Mouse (Mus musculus) erythroblast, adult 5-6 weeks (primary cell): Measurements from ENCODE around the gene Ccdc154. TPM values are rescaled to one million over a fixed set of nuclear protein-coding genes. Genes with fewer than 3 reads are reported as not detected.
A peak's percentile ranks its signal among the peaks of the same experiment; 100 is the strongest.

ENCODE experiments used
- ATAC-seq: replicated peaks from 2 replicates; pipeline ENCODE4 v1.8.0; 2016; ENCODE audit warnings: moderate number of reproducible peaks, mild to moderate bottlenecking, moderate TSS enrichment, inconsistent platforms; ENCODE audit not compliant: poor library complexity, low FRiP score, severe bottlenecking
- total RNA-seq, 2 experiments: library from RNA; stranded (forward) in 1 of 2; stranded (reverse) in 1 of 2; fragments of 150-400 nt in 1 of 2; fragments of 200-764, 138-1000 nt in 1 of 2; gene quantifications; 2 replicates each; pipeline versions ENCODE4 v1.2.3 to v1.2.4; 2015 to 2017; ENCODE audit warnings: low replicate concordance in 2 of 2

The Ccdc154 gene
- total RNA-seq, 2 experiments from 2014 or later, result not detected

- ATAC-seq, result no peak
Observed at GRCm38 (mm10) chr17:25183232-25183631, 21.0 kb downstream of the Ccdc154 start.

- ATAC-seq, result peak; percentile 90
Observed at GRCm38 (mm10) chr17:25184129-25184691, 21.9 kb downstream of the Ccdc154 start, which contains the start of gene BC003965. Gene BC003965, plus strand, starts transcription at chr17:25184554.

- peak; percentile 3; the same call in 1 of the 2 replicates for ATAC-seq
Observed at GRCm38 (mm10) chr17:25184961-25185360, 22.7 kb downstream of the Ccdc154 start.

GRCm38 (mm10) chr17:25187784-25188149, 25.5 kb downstream of the Ccdc154 start:
- ATAC-seq, result no peak

GRCm38 (mm10) chr17:25188150-25189031, 26.1 kb downstream of the Ccdc154 start, which contains the start of gene Unkl:
Gene Unkl, plus strand, starts transcription at chr17:25188397.
- ATAC-seq, result no peak

GRCm38 (mm10) chr17:25189091-25189490, 26.8 kb downstream of the Ccdc154 start:
- no peak for ATAC-seq

- ATAC-seq, result no peak
Observed at GRCm38 (mm10) chr17:25202401-25202800, 40.1 kb downstream of the Ccdc154 start.

GRCm38 (mm10) chr17:25210006-25210405, 47.7 kb downstream of the Ccdc154 start:
- no peak for ATAC-seq

GRCm38 (mm10) chr17:25210680-25211466, 48.6 kb downstream of the Ccdc154 start:
- ATAC-seq, result no peak

- no peak for ATAC-seq
Observed at GRCm38 (mm10) chr17:25211705-25212104, 49.4 kb downstream of the Ccdc154 start.

GRCm38 (mm10) chr17:25215431-25215830, 53.2 kb downstream of the Ccdc154 start:
- no peak for ATAC-seq

- ATAC-seq, result no peak
Observed at GRCm38 (mm10) chr17:25218967-25219366, 56.7 kb downstream of the Ccdc154 start.

GRCm38 (mm10) chr17:25219492-25220295, 57.4 kb downstream of the Ccdc154 start:
- no peak for ATAC-seq

GRCm38 (mm10) chr17:25220746-25221145, 58.5 kb downstream of the Ccdc154 start:
- ATAC-seq, result no peak

Other genes with a start within 250 kb of the Ccdc154 start
- 42.7 and 48.3 TPM in 2 replicates for gene Mapk8ip3, start 225.5 kb upstream of the Ccdc154 start, total RNA-seq (2015; ENCODE audit: low replicate concordance)
- 109 and 222 TPM in 2 replicates for gene Mapk8ip3, start 225.5 kb upstream of the Ccdc154 start, total RNA-seq (2017; ENCODE audit: low replicate concordance)
- gene Jpt2, start 201.8 kb upstream of the Ccdc154 start, total RNA-seq (2015; ENCODE audit: low replicate concordance), result 20.8 and 28.6 TPM in 2 replicates
- 22.9 and 40.1 TPM in 2 replicates for gene Jpt2, start 201.8 kb upstream of the Ccdc154 start, total RNA-seq (2017; ENCODE audit: low replicate concordance)
- 16.7 and 18.0 TPM in 2 replicates for gene Cramp1l, start 146.7 kb upstream of the Ccdc154 start, total RNA-seq (2015; ENCODE audit: low replicate concordance)
- 16.2 and 19.0 TPM in 2 replicates for gene Cramp1l, start 146.7 kb upstream of the Ccdc154 start, total RNA-seq (2017; ENCODE audit: low replicate concordance)
- 61.9 and 62.3 TPM in 2 replicates for gene Ift140, start 146.4 kb upstream of the Ccdc154 start, total RNA-seq (2015; ENCODE audit: low replicate concordance)
- 158 and 187 TPM in 2 replicates for gene Ift140, start 146.4 kb upstream of the Ccdc154 start, total RNA-seq (2017; ENCODE audit: low replicate concordance)
- not detected in 2 replicates for gene Tmem204, start 78.9 kb upstream of the Ccdc154 start, total RNA-seq (2015; ENCODE audit: low replicate concordance)
- gene Tmem204, start 78.9 kb upstream of the Ccdc154 start, total RNA-seq (2017; ENCODE audit: low replicate concordance), result not detected in 2 replicates
- 3.5 and 5.9 TPM in 2 replicates for gene Telo2, start 46.5 kb upstream of the Ccdc154 start, total RNA-seq (2015; ENCODE audit: low replicate concordance)
- gene Telo2, start 46.5 kb upstream of the Ccdc154 start, total RNA-seq (2017; ENCODE audit: low replicate concordance), result 6.3 and 11.6 TPM in 2 replicates
- not detected in 2 replicates for gene Ptx4, start 41.7 kb upstream of the Ccdc154 start, total RNA-seq (2015; ENCODE audit: low replicate concordance)
- not detected in 2 replicates for gene Ptx4, start 41.7 kb upstream of the Ccdc154 start, total RNA-seq (2017; ENCODE audit: low replicate concordance)
- gene Clcn7, start 29.1 kb upstream of the Ccdc154 start, total RNA-seq (2015; ENCODE audit: low replicate concordance), result 3.7 and 8.6 TPM in 2 replicates
- gene Clcn7, start 29.1 kb upstream of the Ccdc154 start, total RNA-seq (2017; ENCODE audit: low replicate concordance), result 6.0 and 9.1 TPM in 2 replicates
- not detected in 2 replicates for gene Gm38655, start 13.0 kb downstream of the Ccdc154 start, total RNA-seq (2015; ENCODE audit: low replicate concordance)
- not detected in 2 replicates for gene Gm38655, start 13.0 kb downstream of the Ccdc154 start, total RNA-seq (2017; ENCODE audit: low replicate concordance)
- gene BC003965, start 22.1 kb downstream of the Ccdc154 start, total RNA-seq (2015; ENCODE audit: low replicate concordance), result 6.5 TPM in 2 replicates
- gene BC003965, start 22.1 kb downstream of the Ccdc154 start, total RNA-seq (2017; ENCODE audit: low replicate concordance), result 2.2 and 2.9 TPM in 2 replicates
- gene Unkl, start 25.9 kb downstream of the Ccdc154 start, total RNA-seq (2015; ENCODE audit: low replicate concordance), result 5.6 and 8.1 TPM in 2 replicates
- 8.2 and 16.3 TPM in 2 replicates for gene Unkl, start 25.9 kb downstream of the Ccdc154 start, total RNA-seq (2017; ENCODE audit: low replicate concordance)
- gene Gnptg, start 77.7 kb downstream of the Ccdc154 start, total RNA-seq (2015; ENCODE audit: low replicate concordance), result 6.0 and 6.3 TPM in 2 replicates
- 3.6 and 3.7 TPM in 2 replicates for gene Gnptg, start 77.7 kb downstream of the Ccdc154 start, total RNA-seq (2017; ENCODE audit: low replicate concordance)
- 3.1 and 3.6 TPM in 2 replicates for gene Tsr3, start 77.7 kb downstream of the Ccdc154 start, total RNA-seq (2015; ENCODE audit: low replicate concordance)
- gene Tsr3, start 77.7 kb downstream of the Ccdc154 start, total RNA-seq (2017; ENCODE audit: low replicate concordance), result 5.2 and 8.6 TPM in 2 replicates
- 1.5 TPM in 1 of 2 replicates, not detected in the other for gene Baiap3, start 93.9 kb downstream of the Ccdc154 start, total RNA-seq (2015; ENCODE audit: low replicate concordance)
- gene Baiap3, start 93.9 kb downstream of the Ccdc154 start, total RNA-seq (2017; ENCODE audit: low replicate concordance), result 0.42 TPM in 1 of 2 replicates, not detected in the other
- gene Ube2i, start 112.2 kb downstream of the Ccdc154 start, total RNA-seq (2015; ENCODE audit: low replicate concordance), result 81.3 and 118 TPM in 2 replicates
- 58.7 and 64.3 TPM in 2 replicates for gene Ube2i, start 112.2 kb downstream of the Ccdc154 start, total RNA-seq (2017; ENCODE audit: low replicate concordance)
- 153 and 185 TPM in 2 replicates for gene Prss34, start 135.9 kb downstream of the Ccdc154 start, total RNA-seq (2015; ENCODE audit: low replicate concordance)
- 68.4 and 78.9 TPM in 2 replicates for gene Prss34, start 135.9 kb downstream of the Ccdc154 start, total RNA-seq (2017; ENCODE audit: low replicate concordance)
- gene Prss28, start 146.2 kb downstream of the Ccdc154 start, total RNA-seq (2015; ENCODE audit: low replicate concordance), result not detected in 2 replicates
- gene Prss28, start 146.2 kb downstream of the Ccdc154 start, total RNA-seq (2017; ENCODE audit: low replicate concordance), result not detected in 2 replicates
- gene Prss29, start 156.2 kb downstream of the Ccdc154 start, total RNA-seq (2015; ENCODE audit: low replicate concordance), result not detected in 2 replicates
- gene Prss29, start 156.2 kb downstream of the Ccdc154 start, total RNA-seq (2017; ENCODE audit: low replicate concordance), result not detected in 2 replicates
- gene Tpsab1, start 183.1 kb downstream of the Ccdc154 start, total RNA-seq (2015; ENCODE audit: low replicate concordance), result not detected in 2 replicates
- gene Tpsab1, start 183.1 kb downstream of the Ccdc154 start, total RNA-seq (2017; ENCODE audit: low replicate concordance), result not detected in 2 replicates
- not detected in 2 replicates for gene Tpsb2, start 203.8 kb downstream of the Ccdc154 start, total RNA-seq (2015; ENCODE audit: low replicate concordance)
- gene Tpsb2, start 203.8 kb downstream of the Ccdc154 start, total RNA-seq (2017; ENCODE audit: low replicate concordance), result not detected in 2 replicates
- gene Tpsg1, start 206.8 kb downstream of the Ccdc154 start, total RNA-seq (2015; ENCODE audit: low replicate concordance), result not detected in 2 replicates
- gene Tpsg1, start 206.8 kb downstream of the Ccdc154 start, total RNA-seq (2017; ENCODE audit: low replicate concordance), result not detected in 2 replicates